Mouse (Mus musculus) natural killer cell, adult 2 months (primary cell): ENCODE results near the gene Klhdc1.

Experiments used
- DNase-seq, 2 experiments: peaks; one replicate each; pipeline ENCODE4 v3.0.0; 2022; ENCODE audit warnings: low spot score in 2 of 2

The Klhdc1 gene

GRCm38 (mm10) chr12:69240876-69241275 lies at the start of gene Klhdc1:
TSS of gene Klhdc1 (plus strand) at chr12:69241176.
- no peak for DNase-seq

- DNase-seq: no peak
Measured at GRCm38 (mm10) chr12:69191396-69191795, 49.6 kb upstream of the Klhdc1 start.

- DNase-seq: no peak
Measured at GRCm38 (mm10) chr12:69192637-69193036, 48.3 kb upstream of the Klhdc1 start.

GRCm38 (mm10) chr12:69196444-69197377 lies 44.3 kb upstream of the Klhdc1 start, which contains the start of gene Gm49383:
TSS of gene Gm49383 (minus strand) at chr12:69197104.
- peak; percentile 33 to 48 for DNase-seq

GRCm38 (mm10) chr12:69197378-69198163 lies 43.4 kb upstream of the Klhdc1 start:
- peak; percentile 26 to 52 for DNase-seq

GRCm38 (mm10) chr12:69198164-69198535 lies 42.8 kb upstream of the Klhdc1 start, which contains the start of gene Dnaaf2:
TSS of gene Dnaaf2 (minus strand) at chr12:69198429.
- peak; percentile 59 to 65 for DNase-seq

- DNase-seq: no peak
Measured at GRCm38 (mm10) chr12:69198985-69199384, 42.0 kb upstream of the Klhdc1 start.

GRCm38 (mm10) chr12:69204052-69204833 lies 36.7 kb upstream of the Klhdc1 start, which contains the start of gene Gm49384:
TSS of gene Gm49384 (minus strand) at chr12:69204267.
- DNase-seq: no peak

GRCm38 (mm10) chr12:69207396-69207795 lies 33.6 kb upstream of the Klhdc1 start:
- DNase-seq: no peak

- no peak for DNase-seq
Measured at GRCm38 (mm10) chr12:69207926-69208325, 33.0 kb upstream of the Klhdc1 start.

GRCm38 (mm10) chr12:69208520-69208919 lies 32.5 kb upstream of the Klhdc1 start:
- DNase-seq: no peak

GRCm38 (mm10) chr12:69210056-69210979 lies 30.7 kb upstream of the Klhdc1 start:
- no peak for DNase-seq

- no peak for DNase-seq
Measured at GRCm38 (mm10) chr12:69211057-69211456, 29.9 kb upstream of the Klhdc1 start.

- DNase-seq: no peak
Measured at GRCm38 (mm10) chr12:69213186-69213777, 27.7 kb upstream of the Klhdc1 start.

- no peak for DNase-seq
Measured at GRCm38 (mm10) chr12:69214393-69214792, 26.6 kb upstream of the Klhdc1 start.

- no peak for DNase-seq
Measured at GRCm38 (mm10) chr12:69215000-69215785, 25.8 kb upstream of the Klhdc1 start.

- no peak for DNase-seq
Measured at GRCm38 (mm10) chr12:69216587-69216986, 24.4 kb upstream of the Klhdc1 start.

- DNase-seq: no peak
Measured at GRCm38 (mm10) chr12:69220613-69221277, 20.2 kb upstream of the Klhdc1 start.
